ENCODE assay signal across 8 mouse cellular contexts in the genomic region with DNA sequence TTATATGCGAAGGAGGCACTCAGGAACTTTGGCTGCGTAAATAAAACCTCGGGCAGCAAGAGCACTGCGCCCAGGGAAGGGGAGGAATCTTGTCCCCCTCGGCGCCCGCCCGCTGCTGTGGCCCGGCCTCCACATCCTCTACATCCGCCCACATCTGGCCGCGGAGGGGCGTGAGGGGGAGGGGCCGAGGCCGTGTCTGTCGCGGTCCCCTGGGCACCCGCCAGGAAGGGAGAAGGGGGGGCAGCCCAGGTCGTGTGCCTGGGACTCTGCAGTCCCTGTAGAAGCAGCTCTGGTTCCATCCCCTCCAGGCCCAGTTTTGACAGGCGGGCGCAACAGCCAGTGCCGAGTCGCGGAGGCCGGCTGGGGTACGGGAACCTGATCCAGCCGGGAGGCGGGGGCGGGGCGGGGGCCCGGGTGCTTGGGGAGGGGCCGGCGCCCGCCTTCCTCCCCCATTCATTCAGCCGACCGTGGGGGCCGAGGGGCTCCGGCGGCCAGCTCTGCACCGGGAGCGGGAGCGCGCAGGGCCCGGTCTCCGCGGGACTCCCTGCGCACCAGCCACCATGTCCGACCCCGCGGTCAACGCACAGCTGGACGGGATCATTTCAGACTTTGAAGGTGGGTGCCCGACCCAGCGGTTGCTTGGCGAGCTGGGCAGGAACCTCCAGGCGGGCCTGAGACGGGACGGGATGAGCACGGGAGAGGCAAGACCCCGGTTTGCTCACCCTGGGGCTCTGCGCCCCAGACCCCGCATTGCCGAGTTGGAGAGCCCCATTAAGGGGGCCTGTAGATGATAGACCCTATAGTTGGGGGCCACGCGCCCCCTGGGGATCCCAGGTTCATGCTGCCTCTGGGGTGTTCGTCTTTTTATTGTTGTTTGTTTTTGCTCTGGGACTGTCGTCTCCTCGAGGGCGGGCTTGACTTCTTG.
DNase-seq lines count a peak whose midpoint lies in the region; ATAC-seq lines count a peak whose summit lies in the region.

No protein-coding gene starts in this region.

- intact Hi-C loops in heart, postnatal 25 days (cut with DNase I) = loop anchor here (2.0 kb wide), 2 partner anchors 17 to 27 kb away; no protein-coding TSS in a partner anchor

- peak overlapping the region; percentile 75 for H3K9ac ChIP-seq in forebrain, embryonic 14.5 days (ENCODE audit: low read length)
- peak overlapping the region; percentile 80 for H3K9ac ChIP-seq in lung, embryonic 16.5 days (ENCODE audit: low read length)

- H3K9me3 ChIP-seq in forebrain, embryonic 14.5 days (replicated peaks; ENCODE audit: control insufficient read depth, low read length) = no peaks in the 10 kb centered on the region
- no peaks in the 10 kb centered on the region for H3K9me3 ChIP-seq in lung, embryonic 16.5 days (ENCODE audit: control insufficient read depth, low read length)

- H3K27me3 ChIP-seq in forebrain, embryonic 14.5 days (replicated peaks; ENCODE audit: control insufficient read depth, insufficient read depth, low read length) = no peaks in the 10 kb centered on the region
- no peaks in the 10 kb centered on the region for H3K27me3 ChIP-seq in lung, embryonic 16.5 days (ENCODE audit: control insufficient read depth, insufficient read depth, low read depth, low read length)

- peaks cover 43% of the 10 kb centered on the region for H3K4me1 ChIP-seq in forebrain, embryonic 14.5 days (ENCODE audit: control insufficient read depth, insufficient read depth, low read length)
- peaks cover 71% of the 10 kb centered on the region for H3K4me1 ChIP-seq in lung, embryonic 16.5 days (replicated peaks; ENCODE audit: control insufficient read depth, insufficient read depth, low read length)

- peak overlapping the region; percentile 55 for H3K4me3 ChIP-seq in forebrain, embryonic 14.5 days (ENCODE audit: low read depth, low read length)
- H3K4me3 ChIP-seq in lung, embryonic 16.5 days (ENCODE audit: low read length) = peak overlapping the region; percentile 76

- WGBS in forebrain, embryonic 14.5 days = under 1% methylated on average over 56 of the region's 69 CpGs
- WGBS in lung, embryonic 16.5 days = under 1% methylated on average over 63 of the region's 69 CpGs

- H3K36me3 ChIP-seq in forebrain, embryonic 14.5 days (ENCODE audit: control insufficient read depth, insufficient read depth, low read length) = no peaks in the 10 kb centered on the region
- H3K36me3 ChIP-seq in lung, embryonic 16.5 days (ENCODE audit: control insufficient read depth, insufficient read depth, low read length) = no peaks in the 10 kb centered on the region

- peak overlapping the region; percentile 72; the same call in 1 of the 2 replicates for H3K27ac ChIP-seq in forebrain, embryonic 14.5 days (ENCODE audit: low read depth, low read length)
- H3K27ac ChIP-seq in lung, embryonic 16.5 days (ENCODE audit: low read length) = peak overlapping the region; percentile 90

- DNase-seq in 3T3-L1 (ENCODE audit: low read depth, low spot score) = peak; percentile 90
- peak; percentile 87 for DNase-seq in adrenal gland, adult 18-20 months (ENCODE audit: low spot score in 2 of 2)
- peak; percentile 72 for DNase-seq in forebrain, embryonic 14.5 days (ENCODE audit: low spot score)
- peak; percentile 91 for DNase-seq in heart, postnatal 25 days (ENCODE audit: low spot score)
- peak; percentile 96 to 97 for DNase-seq in kidney, postnatal 4 days
- DNase-seq in ovary, adult 18-20 months (ENCODE audit: low spot score) = peak; percentile 81
- peak; percentile 78 for DNase-seq in thymus, postnatal 0 days (ENCODE audit: low spot score)

- peak overlapping the region; percentile 87 for H3K4me2 ChIP-seq in forebrain, embryonic 14.5 days (ENCODE audit: low read length)
- peak overlapping the region; percentile 79 for H3K4me2 ChIP-seq in lung, embryonic 16.5 days (ENCODE audit: low read depth, low read length)

- ATAC-seq in forebrain, embryonic 14.5 days = peak; percentile 70
- ATAC-seq in lung, embryonic 16.5 days (ENCODE audit: low read depth) = peak; percentile 90

Comparison
In these comparisons a context has a peak if more than half of its experiments do, and no peak if none do; other contexts are left out.
1. Peak in every context shown above with its lines: DNase-seq, ATAC-seq, H3K4me3 ChIP-seq and H3K27ac ChIP-seq.